Mouse (Mus musculus) cerebellum, adult (tissue): ENCODE results near the gene Prickle2.

Source experiments
- ATAC-seq: cut with Nextera tagmentation; 2 replicates; pipeline ENCODE4 v1.9.2; 2017; ENCODE audit warnings: mild to moderate bottlenecking, moderate library complexity, mixed read lengths; ENCODE audit not compliant: insufficient number of reproducible peaks, low FRiP score, low TSS enrichment

The Prickle2 gene

DNA sequence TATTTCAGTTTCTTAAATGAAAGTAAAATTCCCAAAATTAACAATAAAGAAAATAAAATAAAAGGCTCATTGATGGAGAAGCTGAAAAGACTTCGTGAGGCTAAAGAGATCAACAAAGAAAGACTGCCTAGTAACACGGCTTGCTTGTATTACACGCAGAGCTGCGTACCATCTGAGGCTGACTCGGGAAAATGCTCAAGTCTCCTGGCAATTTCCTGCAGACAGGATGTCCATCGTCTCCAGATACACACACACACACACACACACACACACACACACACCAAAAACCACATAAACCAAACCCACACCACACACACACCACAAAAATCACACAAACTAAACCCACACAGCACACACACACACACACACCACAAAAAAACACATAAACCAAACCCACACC is 173.6 kb downstream of the Prickle2 start:
- ATAC-seq, result no peak

DNA sequence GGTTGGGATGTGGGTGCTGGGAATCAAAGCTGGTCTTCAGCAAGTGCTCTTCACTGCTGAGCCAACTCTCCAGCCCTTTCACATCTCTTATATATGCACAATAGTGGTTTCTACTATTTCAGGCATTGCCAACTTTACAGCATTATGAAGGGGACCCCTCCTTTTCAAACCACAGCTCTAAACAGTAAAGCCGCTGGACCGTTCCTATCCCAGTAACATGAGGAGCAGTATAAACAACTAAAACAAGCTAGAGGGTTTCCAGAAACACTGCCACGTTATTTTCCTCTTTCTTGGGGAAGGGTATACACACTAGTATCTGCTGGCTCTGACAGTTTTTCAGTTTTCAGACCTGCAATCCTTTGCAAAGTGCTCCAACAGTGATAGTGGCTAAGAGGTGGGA is 179.7 kb downstream of the Prickle2 start:
- no peak for ATAC-seq

DNA sequence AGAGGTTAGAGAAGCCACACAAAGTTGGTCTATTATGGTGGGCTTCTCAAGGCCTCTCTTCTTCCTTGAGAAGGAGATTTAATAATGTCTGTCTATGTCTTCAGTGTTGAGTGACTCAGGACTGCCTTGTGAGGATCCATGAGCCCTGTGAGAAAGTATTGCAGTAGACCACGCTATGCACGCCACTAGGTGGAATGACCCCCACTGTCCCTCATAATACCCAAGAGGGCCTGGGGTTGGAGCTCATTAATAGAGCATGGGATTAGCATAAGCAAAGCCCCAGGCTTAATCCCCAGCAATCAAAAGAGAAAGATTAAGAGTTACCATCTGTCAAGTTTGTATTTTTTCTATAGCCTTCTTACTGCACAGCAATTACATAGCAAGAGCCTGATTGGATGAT is 180.3 kb downstream of the Prickle2 start:
- no peak for ATAC-seq

DNA sequence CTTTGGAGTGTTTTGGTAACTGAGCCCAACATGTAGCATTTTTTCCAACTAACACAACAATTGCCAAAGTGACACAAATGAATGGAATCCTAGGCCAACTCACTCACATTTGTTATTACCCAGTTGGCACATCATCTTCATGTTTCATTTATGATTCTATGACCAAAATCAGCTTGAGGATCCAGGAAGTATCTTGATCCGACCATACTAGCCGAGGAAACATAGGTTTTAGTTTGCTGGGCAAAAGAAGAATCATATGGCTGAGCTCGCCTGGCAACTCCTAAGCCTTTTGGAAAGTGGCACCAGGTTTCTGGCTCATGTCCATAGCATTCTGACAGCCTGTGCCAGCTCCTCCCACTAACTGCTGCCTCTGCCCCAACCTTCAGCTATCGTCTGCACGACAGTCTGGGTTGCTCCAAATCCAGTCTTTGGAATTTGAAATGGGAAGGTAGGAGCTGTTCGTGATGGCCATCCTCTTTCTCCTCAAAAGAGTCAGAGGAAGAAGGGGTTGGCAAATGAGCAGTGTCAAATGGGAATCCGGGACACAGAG is 184.4 kb downstream of the Prickle2 start:
- peak; percentile 63; the same call in 1 of the 2 replicates for ATAC-seq

DNA sequence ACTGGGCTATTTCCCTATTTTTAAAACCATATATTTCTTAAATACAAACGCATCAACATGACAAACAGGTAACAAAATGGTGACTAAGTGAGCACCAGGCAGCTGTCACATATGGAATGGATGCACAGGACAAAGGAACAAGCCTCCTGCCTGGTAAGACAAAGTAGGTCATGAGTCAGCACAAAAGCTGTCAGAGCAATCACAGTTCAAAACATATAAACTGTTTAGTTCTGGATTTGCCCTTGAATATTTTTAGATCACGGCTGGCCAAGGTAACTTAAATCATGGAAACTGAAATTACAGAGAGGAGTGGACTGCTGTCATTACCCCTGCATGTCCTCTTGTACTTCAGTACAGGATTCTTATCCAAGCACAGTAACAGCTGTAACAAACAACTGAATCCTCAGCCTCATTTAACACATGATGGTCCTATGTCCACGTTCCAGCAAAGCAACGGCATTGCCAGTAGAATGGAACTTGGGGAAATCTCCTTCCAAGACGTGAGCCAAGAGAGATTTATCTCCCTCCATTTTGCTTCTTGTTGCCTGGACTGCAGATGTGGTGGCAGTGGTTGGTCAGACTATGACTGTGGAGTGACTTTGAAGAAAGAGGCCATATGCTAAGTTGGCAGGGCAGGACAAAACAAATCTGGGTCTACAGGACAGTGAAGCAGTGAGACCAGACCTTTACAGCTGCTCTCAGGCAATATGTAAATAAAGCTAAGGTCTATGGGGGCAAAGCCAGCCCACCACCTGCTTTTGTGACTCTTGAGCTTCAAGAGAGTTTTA is 185.7 kb downstream of the Prickle2 start:
- no peak for ATAC-seq

DNA sequence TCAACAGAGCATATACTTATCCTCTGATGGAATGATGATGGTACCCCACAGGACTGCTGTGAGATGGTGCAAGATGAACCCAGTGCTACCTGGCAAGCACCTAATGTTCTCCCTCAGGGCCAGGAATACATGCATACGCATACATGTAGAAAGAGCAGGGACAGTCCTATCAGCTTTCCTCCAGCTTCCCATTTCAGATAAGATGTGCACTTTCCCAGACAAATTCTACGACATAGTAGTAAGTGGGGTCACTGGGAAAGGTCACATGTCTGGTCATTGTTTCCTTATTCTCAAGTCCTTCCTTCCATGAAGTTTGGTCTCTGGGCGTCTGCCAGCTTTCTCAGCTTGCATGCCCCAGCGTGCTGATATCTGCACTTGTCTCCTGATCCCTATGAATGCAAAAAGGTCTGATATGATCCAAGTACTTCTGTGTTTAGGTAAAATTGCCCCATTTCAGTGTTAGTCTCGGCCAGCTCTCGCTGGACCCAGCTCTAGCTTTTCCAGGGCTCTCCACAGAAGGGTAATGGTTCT is 187.5 kb downstream of the Prickle2 start:
- ATAC-seq, result no peak

DNA sequence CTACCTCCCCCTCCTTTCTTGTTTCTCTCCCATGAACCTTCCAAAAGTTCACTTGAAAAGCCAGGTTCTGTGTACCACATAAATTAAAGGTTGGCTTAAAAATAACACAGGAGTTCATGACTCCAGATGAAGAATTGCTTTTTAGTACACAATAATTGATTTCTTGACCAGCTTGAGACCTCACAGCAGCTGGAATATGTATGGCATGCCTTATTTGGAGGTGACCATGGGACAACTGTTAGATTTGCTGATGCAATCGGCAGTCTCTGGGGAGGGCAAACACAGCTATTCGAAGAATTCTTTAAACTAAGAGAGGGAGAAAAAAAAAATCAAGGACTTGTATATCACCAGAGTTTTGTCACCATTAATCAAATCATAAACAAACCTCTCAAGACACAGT is 189.0 kb downstream of the Prickle2 start:
- ATAC-seq, result no peak

DNA sequence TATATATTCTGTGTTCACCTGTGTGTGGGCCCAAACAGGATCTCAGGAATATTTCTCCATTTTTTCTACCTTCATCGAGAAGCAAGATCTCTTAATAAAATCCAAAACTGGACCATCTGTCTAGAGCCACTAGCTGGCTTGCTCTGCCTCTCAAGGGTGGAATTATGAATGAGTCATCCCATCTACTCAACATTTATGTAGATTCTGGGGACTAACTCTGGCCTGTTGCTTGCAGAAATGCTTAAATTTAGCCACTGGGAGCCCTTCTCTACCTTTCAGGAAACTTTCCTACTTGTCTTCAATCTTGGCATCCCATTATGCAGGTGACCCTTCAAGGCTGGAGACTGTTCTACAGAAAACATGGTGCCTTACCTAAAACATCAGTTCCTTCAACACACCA is 194.0 kb downstream of the Prickle2 start:
- no peak for ATAC-seq

DNA sequence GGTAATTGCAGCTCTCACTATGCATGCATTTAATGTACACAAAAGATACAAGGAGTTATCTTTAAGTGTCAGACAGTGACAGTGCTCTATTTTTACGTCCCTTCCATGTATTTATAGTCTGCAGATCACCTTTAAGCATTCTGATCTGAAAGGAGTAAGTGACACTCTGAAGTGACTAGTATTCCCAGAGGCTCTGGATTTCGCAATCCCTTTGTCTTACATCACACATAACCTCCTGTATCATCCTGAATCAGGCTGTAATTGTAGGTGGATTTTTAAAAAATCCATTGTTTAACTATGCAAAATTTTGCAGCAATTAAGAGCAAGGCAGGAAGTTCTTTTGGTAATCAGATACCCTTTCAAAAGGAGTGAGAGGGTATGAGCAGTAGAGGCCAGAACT is 196.2 kb downstream of the Prickle2 start:
- ATAC-seq, result no peak

DNA sequence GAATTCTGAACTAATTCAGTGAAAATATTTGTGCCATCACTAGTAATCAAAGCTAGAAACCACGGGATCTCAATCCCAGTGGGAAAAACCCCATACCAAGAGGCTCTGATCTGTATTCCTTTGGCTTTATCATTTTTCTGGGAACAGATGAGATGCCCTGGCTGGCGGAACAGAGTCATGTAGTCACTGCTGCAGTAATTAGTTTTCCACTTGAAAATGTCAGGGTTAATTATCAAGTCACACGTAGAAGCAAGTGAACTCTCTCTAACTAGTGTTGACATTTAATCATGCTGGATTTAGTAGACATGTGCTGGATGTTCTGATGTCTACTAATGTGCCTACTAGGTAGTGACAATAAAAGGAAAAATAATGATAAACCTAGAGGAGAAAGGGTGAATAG is 199.7 kb downstream of the Prickle2 start:
- no peak for ATAC-seq

DNA sequence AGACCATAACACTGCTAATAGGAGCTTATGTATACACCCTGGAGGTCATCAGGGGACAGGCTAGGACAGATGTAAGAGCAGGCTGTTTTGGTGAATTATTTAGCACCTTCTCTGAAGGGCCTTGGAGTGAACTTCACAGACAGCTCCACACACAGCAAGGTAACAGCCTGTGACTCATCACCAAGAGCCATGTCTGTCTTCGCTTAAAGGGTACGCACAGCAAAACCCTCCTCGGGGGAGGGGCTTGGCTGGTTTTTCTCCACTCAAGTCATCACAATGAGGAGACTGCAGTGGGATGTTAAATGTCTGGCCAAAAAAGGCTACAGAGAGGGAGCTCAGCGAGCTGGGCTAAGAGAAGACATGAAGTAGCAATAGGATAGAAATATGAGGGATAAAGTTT is 206.5 kb downstream of the Prickle2 start:
- no peak for ATAC-seq

DNA sequence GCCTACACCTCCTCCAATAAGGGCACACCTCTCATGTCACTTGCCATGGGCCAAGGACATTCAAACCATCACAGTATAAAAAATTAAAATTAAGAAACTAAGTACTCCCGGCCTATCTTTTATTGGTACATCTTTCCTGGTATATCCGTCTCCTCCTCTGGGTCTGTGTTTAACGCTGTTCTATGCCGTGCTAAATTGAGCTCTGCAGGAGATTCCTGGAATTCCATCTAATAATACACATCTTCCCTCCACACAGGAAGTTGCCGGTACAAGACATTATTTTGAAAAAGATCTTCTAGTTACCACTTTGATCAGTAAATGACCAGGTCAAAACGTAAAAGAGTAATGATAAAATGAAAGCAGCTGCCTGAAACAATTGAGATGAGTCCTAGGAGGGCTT is 207.4 kb downstream of the Prickle2 start:
- no peak for ATAC-seq

DNA sequence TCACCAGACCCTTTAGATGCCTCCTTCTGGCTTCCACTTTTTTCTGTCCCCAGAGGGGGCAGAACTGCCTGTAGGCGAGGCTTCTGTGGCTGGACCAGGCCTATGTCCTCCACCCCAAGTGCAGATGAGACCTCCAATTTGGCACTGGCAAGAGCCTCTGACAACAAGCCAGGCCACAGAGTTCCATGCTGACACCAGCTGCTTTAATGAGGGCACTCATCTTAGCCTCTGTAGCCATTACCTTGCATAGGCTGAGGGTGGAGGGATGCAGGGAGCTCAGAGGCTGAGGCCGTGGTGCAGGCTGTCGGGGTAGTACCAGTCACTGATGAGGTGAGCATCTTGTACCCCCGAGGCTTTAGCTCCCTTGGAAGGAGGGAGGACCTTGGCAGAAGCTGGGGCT is 208.7 kb downstream of the Prickle2 start:
- ATAC-seq, result peak; percentile 41; the same call in 1 of the 2 replicates

DNA sequence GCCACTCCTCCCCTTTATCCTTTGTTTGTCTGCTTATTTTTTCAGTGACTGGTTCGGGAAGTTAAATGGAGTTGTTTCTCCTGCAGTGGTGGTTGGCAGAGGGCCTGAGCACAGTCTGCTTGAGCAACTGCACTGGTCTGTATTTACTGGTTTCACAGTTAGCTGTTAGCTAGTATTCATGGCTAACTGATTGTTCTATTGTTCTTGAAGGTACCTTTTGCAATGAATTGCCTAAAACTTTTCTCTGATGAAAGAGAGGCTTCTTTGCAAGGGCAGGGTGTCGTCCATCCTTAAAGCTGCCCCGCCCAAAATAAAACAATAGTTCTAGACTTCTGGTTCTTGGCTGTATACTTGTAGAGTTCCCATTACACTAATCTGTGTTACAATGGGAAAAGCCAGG is 210.5 kb downstream of the Prickle2 start:
- ATAC-seq, result no peak

DNA sequence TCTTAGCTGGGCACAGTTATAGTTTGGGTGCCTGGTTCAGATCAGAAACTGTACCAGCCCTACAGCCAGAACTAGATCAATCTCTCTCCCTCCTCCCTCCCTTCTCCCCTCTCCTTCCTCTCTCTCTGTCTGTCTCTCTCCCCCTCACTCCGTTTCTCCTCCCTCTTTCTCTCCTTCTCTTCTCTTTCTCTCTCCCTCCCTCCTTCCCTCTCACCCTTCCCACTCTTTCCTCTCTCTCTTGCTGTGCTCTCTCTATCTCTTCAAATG is 224.3 kb downstream of the Prickle2 start:
- ATAC-seq, result no peak

DNA sequence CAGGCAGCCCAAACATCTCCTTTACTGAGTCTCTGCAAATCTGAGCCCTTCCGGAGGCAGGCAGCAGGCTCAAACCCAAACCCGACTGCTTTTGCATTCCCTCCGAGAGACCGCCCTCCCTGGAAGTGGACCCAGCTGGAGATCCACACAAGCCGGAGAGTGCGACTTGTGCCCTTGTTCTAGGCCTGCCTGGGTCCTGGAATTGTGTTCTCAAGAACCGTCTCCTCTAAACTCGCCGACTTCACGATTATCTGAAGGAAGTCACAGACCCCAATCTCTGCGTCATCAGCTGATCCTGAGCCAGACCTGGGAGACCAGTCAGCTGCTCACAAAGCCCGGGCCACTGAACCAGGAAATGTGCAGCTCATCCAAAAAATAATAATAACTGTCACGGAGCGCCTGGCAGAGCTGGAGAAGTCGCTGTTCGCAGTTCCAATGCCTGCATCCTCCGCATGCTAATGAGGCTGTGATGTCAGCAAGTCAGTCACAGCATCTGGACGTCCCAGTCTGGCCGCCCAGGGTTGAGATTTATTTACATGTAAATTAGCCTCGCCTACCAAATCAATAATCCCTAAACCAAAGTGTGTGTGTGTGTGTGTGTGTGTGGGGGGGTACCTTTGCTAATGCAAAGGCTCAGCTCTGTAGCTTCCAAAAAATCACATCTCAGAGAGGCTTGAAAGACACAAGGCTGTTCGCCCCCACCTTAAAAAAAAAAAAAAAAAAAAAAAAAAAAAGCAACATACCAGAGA is 224.8 kb downstream of the Prickle2 start:
- peak; percentile 27 for ATAC-seq

DNA sequence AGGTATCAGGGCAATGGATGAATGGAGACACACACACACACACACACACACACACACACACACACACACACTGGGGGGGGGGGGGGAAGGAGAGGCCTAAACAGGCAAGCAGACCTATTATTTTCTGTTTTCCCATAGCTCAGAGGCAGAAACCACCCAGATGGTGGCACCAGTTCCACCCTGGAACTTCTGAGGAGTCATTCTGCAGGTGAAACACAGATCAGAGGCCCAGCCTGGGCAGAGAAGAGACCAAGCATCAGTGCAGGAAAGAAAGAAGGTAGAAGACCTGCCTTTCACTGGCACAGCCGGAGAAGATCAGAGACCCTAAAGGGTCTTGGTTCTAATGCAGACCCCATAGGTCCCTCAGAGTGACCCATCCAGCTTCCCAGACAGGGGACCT is 227.3 kb downstream of the Prickle2 start:
- ATAC-seq, result no peak

DNA sequence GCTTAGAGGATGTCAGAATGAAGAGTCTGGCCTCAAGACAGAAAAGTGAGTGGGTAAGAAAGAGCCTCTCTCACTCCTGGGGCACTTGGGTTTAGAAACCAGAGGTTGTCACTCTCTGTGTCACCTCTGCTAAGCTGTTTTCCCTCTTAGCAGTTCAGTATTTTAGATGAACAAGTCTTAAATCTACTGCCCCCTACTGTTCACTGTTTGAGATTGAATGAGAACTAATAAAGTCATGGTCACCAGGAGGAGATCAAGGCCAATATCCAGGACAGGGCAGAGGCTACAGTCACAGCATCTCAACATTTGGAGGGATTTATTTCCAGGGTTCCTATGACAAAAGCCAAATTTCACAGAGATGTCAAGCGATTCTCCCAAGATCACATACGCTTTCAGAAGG is 228.3 kb downstream of the Prickle2 start:
- no peak for ATAC-seq

DNA sequence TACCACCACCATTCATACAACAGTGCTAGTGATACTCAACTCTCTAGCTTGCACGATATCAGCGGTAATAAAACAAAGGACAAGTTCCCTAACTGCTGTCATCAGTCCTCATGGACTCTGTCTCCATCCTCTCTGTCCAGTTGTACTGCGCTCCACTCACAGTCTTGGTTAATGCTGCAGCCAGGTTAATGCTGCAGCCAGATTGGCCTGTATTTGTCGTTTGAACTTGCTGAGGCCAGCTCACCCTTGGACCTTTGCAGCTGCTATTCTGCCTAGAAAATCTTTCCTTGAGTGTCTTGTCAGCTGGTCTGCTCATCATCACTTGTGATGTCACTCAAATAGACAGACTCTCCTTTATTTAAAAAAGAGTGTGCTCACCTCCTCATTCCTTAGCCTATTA is 236.5 kb downstream of the Prickle2 start:
- ATAC-seq, result no peak

DNA sequence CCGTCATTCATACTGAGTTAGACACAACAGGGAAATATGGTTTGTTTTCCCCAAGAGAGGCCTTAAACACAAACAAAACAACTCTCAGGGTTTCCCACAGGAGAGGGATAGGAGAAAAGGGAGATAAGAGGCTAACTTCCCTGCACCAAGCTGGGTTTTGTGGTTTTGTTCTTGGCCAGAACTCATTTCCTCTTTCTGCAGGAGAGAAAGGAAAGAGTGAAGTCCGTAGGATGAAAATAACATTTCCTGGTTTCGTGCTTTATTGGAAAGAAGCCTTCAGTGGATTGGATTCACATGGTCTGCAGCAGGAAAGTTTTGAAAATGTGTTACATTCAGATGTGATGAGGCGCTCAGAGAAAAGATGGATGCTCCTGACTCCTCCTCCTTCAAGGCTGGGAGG is 237.1 kb downstream of the Prickle2 start:
- no peak for ATAC-seq

DNA sequence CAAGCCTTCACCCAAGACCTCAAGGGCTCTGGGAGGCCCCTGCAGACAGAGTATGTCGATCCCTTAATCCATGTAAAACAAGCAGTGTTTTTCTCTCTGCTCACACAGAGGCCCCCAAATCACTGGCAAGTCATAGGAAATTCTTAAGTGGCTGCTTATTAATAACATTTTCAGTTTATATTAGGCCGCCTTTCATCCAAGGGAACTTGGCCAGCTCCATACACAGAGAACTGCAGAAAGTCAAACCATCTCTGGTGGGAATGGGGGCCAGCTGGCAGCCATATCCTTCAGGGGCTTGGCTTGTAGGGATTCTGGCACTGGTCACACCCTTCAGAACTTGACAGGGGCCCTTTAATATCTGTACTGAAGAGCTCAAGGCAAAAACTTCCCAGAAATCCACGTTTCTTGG is 237.6 kb downstream of the Prickle2 start:
- no peak for ATAC-seq

DNA sequence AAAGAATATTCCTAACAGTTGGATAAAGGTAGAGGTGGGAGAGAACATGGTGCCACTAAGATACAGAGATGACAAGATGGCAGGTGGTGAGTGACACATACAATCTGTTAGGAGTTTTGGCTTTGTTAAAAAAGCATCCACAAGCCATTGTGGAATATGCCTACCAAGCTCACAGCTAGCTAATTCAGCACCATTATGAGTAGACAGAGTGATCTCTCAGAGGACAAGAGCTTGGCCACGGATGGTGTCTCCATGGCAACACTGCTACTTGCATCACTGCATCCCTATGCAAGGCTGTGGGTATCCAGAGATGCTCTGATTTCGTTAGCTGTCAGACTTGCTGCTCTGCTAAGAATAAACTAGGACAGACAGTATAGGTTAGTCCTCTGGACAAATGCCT is 238.6 kb downstream of the Prickle2 start:
- ATAC-seq, result no peak
